Mouse (Mus musculus) spleen, adult 2 months (tissue): Measurements from ENCODE around the gene Cradd. TPM values are rescaled to one million over a fixed set of nuclear protein-coding genes. Genes with fewer than 3 reads are reported as not detected.

ENCODE experiments used
- DNase-seq, 2 experiments: peaks; one replicate each; pipeline versions ENCODE4 v3.0.0 to v3.0.0-alpha.2; 2012 to 2021; ENCODE audit warnings: low spot score in 2 of 2, low read depth in 1 of 2
- H3K27ac ChIP-seq: fragments of 200-500 bp; 2 replicates; pipeline ENCODE4 v1.5.1; 2012; ENCODE audit warnings: low read length, inconsistent platforms; ENCODE audit not compliant: insufficient read depth
- H3K27me3 ChIP-seq: fragments of 200-500 bp; 2 replicates; pipeline ENCODE4 v1.6.1; 2012; ENCODE audit warnings: mild to moderate bottlenecking, moderate library complexity, low read length, inconsistent platforms; ENCODE audit not compliant: control insufficient read depth, insufficient read depth
- H3K36me3 ChIP-seq: fragments of 200-500 bp; 2 replicates; pipeline ENCODE4 v1.6.1; 2012; ENCODE audit warnings: mild to moderate bottlenecking, low read length, inconsistent platforms; ENCODE audit not compliant: control insufficient read depth, insufficient read depth
- H3K4me1 ChIP-seq: fragments of 200-500 bp; 2 replicates; pipeline ENCODE4 v1.6.1; 2011; ENCODE audit warnings: inconsistent platforms; ENCODE audit not compliant: control insufficient read depth, insufficient read depth, insufficient read length
- H3K4me3 ChIP-seq: fragments of 200-500 bp; 2 replicates; pipeline ENCODE4 v1.5.1; 2011; ENCODE audit warnings: mild to moderate bottlenecking, inconsistent platforms; ENCODE audit not compliant: insufficient read depth, insufficient read length; ENCODE audit errors: extremely low read depth
- CTCF ChIP-seq: fragments of 200-500 bp; IDR thresholded peaks from 2 replicates; pipeline ENCODE4 v1.5.1; 2011; ENCODE audit warnings: mild to moderate bottlenecking, inconsistent platforms; ENCODE audit not compliant: insufficient read depth, insufficient read length, insufficient replicate concordance; ENCODE audit errors: extremely low read depth
- POLR2A ChIP-seq: fragments of 200-500 bp; IDR thresholded peaks from 2 replicates; pipeline ENCODE4 v1.6.1; 2011; ENCODE audit warnings: low read depth, low read length, inconsistent platforms
- WGBS: fragments of 180-500 bp; shearing (Covaris S2); methylation state at CpG from one replicate; pipeline ENCODE4 v1.1.7; 2018; 5-methylcytosine and 5-hydroxymethylcytosine counted together
- polyA plus RNA-seq: library from polyadenylated mRNA; depleted of rRNA; stranded (reverse); fragments of >200 nt; gene quantifications from 2 replicates; pipeline ENCODE4 v1.2.3, GENCODE M21; 2012

The Cradd gene
- polyA plus RNA-seq, 1 experiment, result 8.2 TPM

- H3K4me1 ChIP-seq, result peaks cover 3% of the 10 kb centered on the region; the same call in 1 of the 2 replicates
- TF ChIP-seq POLR2A (no peak), CTCF (no peak)
- WGBS, result 26% methylated on average over 5 of the region's 5 CpGs
- H3K4me3 ChIP-seq, result no peak overlapping the region
- peak; percentile 23 to 72 for DNase-seq
- H3K36me3 ChIP-seq, result no peaks in the 10 kb centered on the region
- 0 out of 2 replicates have a peak overlapping the region, but pooled peaks have one; percentile 21 for H3K27ac ChIP-seq
- H3K27me3 ChIP-seq, result no peaks in the 10 kb centered on the region
Measured at GRCm38 (mm10) chr10:95195719-95196118, 128.2 kb downstream of the Cradd start.

GRCm38 (mm10) chr10:95194776-95195175 is 129.2 kb downstream of the Cradd start:
- H3K27me3 ChIP-seq, result no peaks in the 10 kb centered on the region
- DNase-seq, result no peak
- no peak for TF ChIP-seq CTCF
- TF ChIP-seq POLR2A, result no peak
- H3K4me3 ChIP-seq, result no peak overlapping the region
- H3K4me1 ChIP-seq, result peaks cover 3% of the 10 kb centered on the region; the same call in 1 of the 2 replicates
- H3K36me3 ChIP-seq, result no peaks in the 10 kb centered on the region
- WGBS, result 96% methylated on average over 4 of the region's 4 CpGs
- no peak overlapping the region for H3K27ac ChIP-seq

GRCm38 (mm10) chr10:95193875-95194281 is 130.1 kb downstream of the Cradd start:
- no peak for DNase-seq
- Histone ChIP-seq H3K27me3 (no peaks in the 10 kb centered on the region), H3K27ac (0 out of 2 replicates have a peak overlapping the region, but pooled peaks have one; percentile 45), H3K4me3 (no peak overlapping the region), H3K36me3 (no peaks in the 10 kb centered on the region), H3K4me1 (peaks cover 3% of the 10 kb centered on the region; the same call in 1 of the 2 replicates)
- WGBS, result 62% methylated on average over 11 of the region's 11 CpGs
- TF ChIP-seq POLR2A (no peak), CTCF (no peak)

- Histone ChIP-seq H3K4me1 (peaks cover 3% of the 10 kb centered on the region; the same call in 1 of the 2 replicates), H3K36me3 (no peaks in the 10 kb centered on the region), H3K27ac (no peak overlapping the region), H3K27me3 (no peaks in the 10 kb centered on the region), H3K4me3 (no peak overlapping the region)
- TF ChIP-seq POLR2A (no peak), CTCF (no peak)
- 39% methylated on average over 3 of the region's 3 CpGs for whole genome bisulfite sequencing
- DNase-seq, result no peak
Measured at GRCm38 (mm10) chr10:95191881-95192280, 132.1 kb downstream of the Cradd start.

GRCm38 (mm10) chr10:95191151-95191655 is 132.7 kb downstream of the Cradd start:
- TF ChIP-seq POLR2A (no peak), CTCF (no peak)
- 91% methylated on average over 9 of the region's 9 CpGs for WGBS
- no peak overlapping the region for H3K4me3 ChIP-seq
- DNase-seq, result no peak
- H3K27me3 ChIP-seq, result no peaks in the 10 kb centered on the region
- no peak overlapping the region for H3K27ac ChIP-seq
- peaks cover 3% of the 10 kb centered on the region; the same call in 1 of the 2 replicates for H3K4me1 ChIP-seq
- H3K36me3 ChIP-seq, result no peaks in the 10 kb centered on the region

- DNase-seq, result no peak
- Histone ChIP-seq H3K27me3 (no peaks in the 10 kb centered on the region), H3K4me1 (no peaks in the 10 kb centered on the region), H3K36me3 (no peaks in the 10 kb centered on the region), H3K4me3 (no peak overlapping the region), H3K27ac (no peak overlapping the region)
- WGBS, result 89% methylated on average over 16 of the region's 16 CpGs
- TF ChIP-seq POLR2A, result no peak
- no peak for TF ChIP-seq CTCF
Measured at GRCm38 (mm10) chr10:95189550-95190211, 134.3 kb downstream of the Cradd start.

GRCm38 (mm10) chr10:95184210-95184609 is 139.7 kb downstream of the Cradd start:
- Histone ChIP-seq H3K27me3 (no peaks in the 10 kb centered on the region), H3K4me1 (peaks cover 8% of the 10 kb centered on the region; the same call in 1 of the 2 replicates), H3K4me3 (no peak overlapping the region), H3K27ac (no peak overlapping the region), H3K36me3 (no peaks in the 10 kb centered on the region)
- 87% methylated on average over 5 of the region's 5 CpGs for WGBS
- DNase-seq, result no peak
- TF ChIP-seq CTCF (no peak), POLR2A (no peak)
